Mouse (Mus musculus) lung, adult 2 months (tissue): ENCODE measurements around the gene Surf1.

Experiments used
- CTCF ChIP-seq: fragments of 200-500 bp; IDR thresholded peaks from 2 replicates; pipeline ENCODE4 v1.5.1; 2011; ENCODE audit warnings: mild to moderate bottlenecking, low read length, control low read depth; ENCODE audit not compliant: insufficient read depth
- POLR2A ChIP-seq: fragments of 200-500 bp; IDR thresholded peaks from 2 replicates; pipeline ENCODE4 v1.6.1; 2011; ENCODE audit warnings: low read depth, mild to moderate bottlenecking, control low read depth, low read length, borderline replicate concordance; ENCODE audit errors: extremely low read depth

DNA sequence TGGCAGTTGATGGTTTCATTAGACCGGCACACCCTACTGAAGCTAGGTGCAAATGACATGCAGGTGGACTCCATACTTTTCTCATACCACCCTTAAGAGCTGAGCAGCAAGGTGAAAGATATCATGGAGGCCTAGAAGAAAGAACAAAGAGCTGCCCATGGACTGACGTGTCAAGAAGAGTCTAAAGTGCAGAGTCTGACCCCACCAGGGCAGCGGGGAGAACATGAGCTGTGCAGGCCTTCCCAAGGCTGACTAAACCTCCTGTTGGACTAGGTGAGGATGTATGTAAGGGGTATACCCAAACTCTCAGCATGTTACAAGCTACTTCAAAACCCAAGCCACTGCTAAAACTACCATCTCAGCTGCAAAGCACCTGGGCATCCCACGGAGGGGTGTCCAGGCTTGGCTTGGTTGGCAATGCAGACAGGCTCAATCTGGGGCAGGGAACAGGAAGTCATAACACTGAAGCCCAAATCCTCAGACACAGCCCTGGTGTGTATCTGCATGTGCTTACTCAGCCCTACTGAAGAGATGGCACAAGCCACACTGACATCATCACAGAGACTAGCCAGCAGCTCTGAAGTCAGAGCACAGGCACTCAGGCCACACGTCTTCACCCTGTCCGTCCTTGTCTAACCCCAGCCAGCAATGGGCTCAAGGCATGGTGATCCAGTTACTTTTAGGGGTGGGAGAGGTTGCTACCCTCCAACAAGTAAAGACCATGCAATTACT is 11.6 kb upstream of the Surf1 start:
- TF ChIP-seq CTCF (no peak), POLR2A (no peak)
